Mouse (Mus musculus) embryonic facial prominence, embryonic 15.5 days (tissue): ENCODE data around the gene Tmem186. TPM values are rescaled to one million over a fixed set of nuclear protein-coding genes. Genes with fewer than 3 reads are reported as not detected.

Experiments
- ATAC-seq: fragments of 200-750 bp; cut with Nextera tagmentation; 2 replicates; pipeline ENCODE4 v1.8.0; 2017; ENCODE audit warnings: low read depth, moderate TSS enrichment; ENCODE audit not compliant: insufficient number of reproducible peaks, low FRiP score, low TSS enrichment
- H3K27ac ChIP-seq: fragments of 300-500 bp; sonication (generic); replicated peaks from 2 replicates; pipeline ENCODE4 v1.5.1; 2015; ENCODE audit warnings: mild to moderate bottlenecking, inconsistent platforms
- H3K27me3 ChIP-seq: fragments of 300-500 bp; sonication (generic); 2 replicates; pipeline ENCODE4 v1.6.1; 2015; ENCODE audit warnings: inconsistent platforms
- H3K36me3 ChIP-seq: fragments of 300-500 bp; sonication (generic); 2 replicates; pipeline ENCODE4 v1.6.1; 2015; ENCODE audit warnings: mild to moderate bottlenecking, inconsistent platforms
- H3K4me1 ChIP-seq: fragments of 300-500 bp; sonication (generic); 2 replicates; pipeline ENCODE4 v1.6.1; 2015; ENCODE audit warnings: inconsistent platforms
- H3K4me2 ChIP-seq: fragments of 300-500 bp; sonication (generic); replicated peaks from 2 replicates; pipeline ENCODE4 v1.6.1; 2015; ENCODE audit warnings: mild to moderate bottlenecking, inconsistent platforms
- H3K4me3 ChIP-seq: fragments of 300-500 bp; sonication (generic); replicated peaks from 2 replicates; pipeline ENCODE4 v1.5.1; 2015; ENCODE audit warnings: mild to moderate bottlenecking, inconsistent platforms
- H3K9ac ChIP-seq: fragments of 300-500 bp; sonication (generic); 2 replicates; pipeline ENCODE4 v1.6.1; 2015; ENCODE audit warnings: inconsistent platforms
- H3K9me3 ChIP-seq: fragments of 300-500 bp; sonication (generic); replicated peaks from 2 replicates; pipeline ENCODE4 v1.6.1; 2016; ENCODE audit warnings: inconsistent platforms
- WGBS: fragments of 180-500 bp; shearing (Covaris S2); methylation state at CpG from one replicate; pipeline ENCODE4 v1.1.7; 2015; 5-methylcytosine and 5-hydroxymethylcytosine counted together
- polyA plus RNA-seq: library from polyadenylated mRNA; unstranded; fragments of >200 nt; fragmentation: Nextera tagmentation; extraction: Ambion mirVana; gene quantifications from 2 replicates; pipeline ENCODE4 v1.2.1, GENCODE M21; 2015

Tmem186 gene
- 19.3 and 19.5 TPM in 2 replicates for polyA plus RNA-seq

GRCm38 (mm10) chr16:8637217-8638051, at the start of gene Tmem186, which contains the start of gene Pmm2:
TSS of gene Tmem186 (minus strand) at chr16:8637712.
TSS of gene Pmm2 (plus strand) at chr16:8637674.
- Histone ChIP-seq H3K36me3 (peaks cover 18% of the 10 kb centered on the region), H3K27me3 (no peaks in the 10 kb centered on the region), H3K4me1 (peaks cover 22% of the 10 kb centered on the region), H3K4me2 (peak within 1 kb of the TSS; percentile 86), H3K9ac (peak within 1 kb of the TSS; percentile 89), H3K4me3 (peak within 1 kb of the TSS; percentile 62), H3K27ac (peak within 1 kb of the TSS; percentile 84), H3K9me3 (no peaks in the 10 kb centered on the region)
- peak; percentile 94 for ATAC-seq
- under 1% methylated on average over 59 of the region's 59 CpGs for WGBS

- H3K9me3 ChIP-seq: no peaks in the 10 kb centered on the region
- no peak overlapping the region for H3K27ac ChIP-seq
- H3K4me1 ChIP-seq: no peaks in the 10 kb centered on the region
- no peak for ATAC-seq
- peaks cover 48% of the 10 kb centered on the region for H3K36me3 ChIP-seq
- H3K9ac ChIP-seq: no peak overlapping the region
- no peaks in the 10 kb centered on the region for H3K27me3 ChIP-seq
- no peak overlapping the region for H3K4me3 ChIP-seq
- H3K4me2 ChIP-seq: no peak overlapping the region
- WGBS: 70% methylated on average over 11 of the region's 11 CpGs
These were observed 49.5 kb upstream of the Tmem186 start for GRCm38 (mm10) chr16:8686871-8687535.

- H3K36me3 ChIP-seq: peaks cover 40% of the 10 kb centered on the region
- WGBS: 53% methylated on average over 7 of the region's 7 CpGs
These were observed 48.8 kb upstream of the Tmem186 start for GRCm38 (mm10) chr16:8686121-8686870.

GRCm38 (mm10) chr16:8685087-8685486, 47.6 kb upstream of the Tmem186 start:
- Histone ChIP-seq H3K4me3 (no peak overlapping the region), H3K4me1 (no peaks in the 10 kb centered on the region), H3K36me3 (peaks cover 30% of the 10 kb centered on the region), H3K27me3 (no peaks in the 10 kb centered on the region), H3K9me3 (no peaks in the 10 kb centered on the region), H3K9ac (no peak overlapping the region), H3K27ac (no peak overlapping the region), H3K4me2 (no peak overlapping the region)
- ATAC-seq: no peak
- 41% methylated on average over 4 of the region's 4 CpGs for WGBS

More at GRCm38 (mm10) chr16:8686121-8686870, 48.8 kb upstream of the Tmem186 start:
- H3K4me3 ChIP-seq: no peak overlapping the region
- H3K4me1 ChIP-seq: no peaks in the 10 kb centered on the region
- H3K9me3 ChIP-seq: no peaks in the 10 kb centered on the region
- no peak overlapping the region for H3K4me2 ChIP-seq
- H3K27me3 ChIP-seq: no peaks in the 10 kb centered on the region
- no peak overlapping the region for H3K9ac ChIP-seq
- no peak overlapping the region for H3K27ac ChIP-seq
- no peak for ATAC-seq

- Histone ChIP-seq H3K27me3 (no peaks in the 10 kb centered on the region), H3K36me3 (no peaks in the 10 kb centered on the region), H3K27ac (no peak within 1 kb of the TSS), H3K4me2 (no peak within 1 kb of the TSS), H3K4me3 (no peak within 1 kb of the TSS), H3K9ac (no peak within 1 kb of the TSS), H3K9me3 (no peaks in the 10 kb centered on the region), H3K4me1 (no peaks in the 10 kb centered on the region)
- WGBS: 82% methylated on average over 5 of the region's 5 CpGs
- no peak for ATAC-seq
These were observed 43.0 kb upstream of the Tmem186 start, which contains the start of gene Gm5767 for GRCm38 (mm10) chr16:8680470-8680869. TSS of gene Gm5767 (plus strand) at chr16:8680770.

- no peak for ATAC-seq
- no peak overlapping the region for H3K4me3 ChIP-seq
- no peak overlapping the region for H3K27ac ChIP-seq
- H3K9ac ChIP-seq: no peak overlapping the region
- no peak overlapping the region for H3K4me2 ChIP-seq
- H3K36me3 ChIP-seq: no peaks in the 10 kb centered on the region
- H3K27me3 ChIP-seq: no peaks in the 10 kb centered on the region
- H3K9me3 ChIP-seq: no peaks in the 10 kb centered on the region
- WGBS: 51% methylated on average over 3 of the region's 3 CpGs
- H3K4me1 ChIP-seq: no peaks in the 10 kb centered on the region
These were observed 42.3 kb upstream of the Tmem186 start for GRCm38 (mm10) chr16:8679780-8680179.

GRCm38 (mm10) chr16:8678676-8679075, 41.2 kb upstream of the Tmem186 start:
- Histone ChIP-seq H3K4me1 (no peaks in the 10 kb centered on the region), H3K27ac (no peak overlapping the region), H3K4me2 (no peak overlapping the region), H3K9me3 (no peaks in the 10 kb centered on the region), H3K27me3 (0 out of 2 replicates have a peak, but pooled peaks cover 3% of the 10 kb centered on the region), H3K9ac (no peak overlapping the region), H3K36me3 (no peaks in the 10 kb centered on the region), H3K4me3 (no peak overlapping the region)
- WGBS: 74% methylated on average over 4 of the region's 4 CpGs
- ATAC-seq: no peak

- H3K27ac ChIP-seq: no peak overlapping the region
- ATAC-seq: no peak
- H3K4me2 ChIP-seq: no peak overlapping the region
- H3K9me3 ChIP-seq: no peaks in the 10 kb centered on the region
- H3K4me3 ChIP-seq: no peak overlapping the region
- no peak overlapping the region for H3K9ac ChIP-seq
- 0 out of 2 replicates have a peak, but pooled peaks cover 3% of the 10 kb centered on the region for H3K27me3 ChIP-seq
- no peaks in the 10 kb centered on the region for H3K36me3 ChIP-seq
- H3K4me1 ChIP-seq: no peaks in the 10 kb centered on the region
- 45% methylated on average over 5 of the region's 5 CpGs for WGBS
These were observed 40.5 kb upstream of the Tmem186 start for GRCm38 (mm10) chr16:8678035-8678434.

- no peak overlapping the region for H3K27ac ChIP-seq
- H3K4me1 ChIP-seq: no peaks in the 10 kb centered on the region
- no peaks in the 10 kb centered on the region for H3K9me3 ChIP-seq
- no peak overlapping the region for H3K4me2 ChIP-seq
- no peak overlapping the region for H3K4me3 ChIP-seq
- H3K36me3 ChIP-seq: no peaks in the 10 kb centered on the region
- H3K9ac ChIP-seq: no peak overlapping the region
- 0 out of 2 replicates have a peak, but pooled peaks cover 3% of the 10 kb centered on the region for H3K27me3 ChIP-seq
- 53% methylated on average over 4 of the region's 4 CpGs for WGBS
- ATAC-seq: no peak
These were observed 39.3 kb upstream of the Tmem186 start for GRCm38 (mm10) chr16:8676800-8677199.

GRCm38 (mm10) chr16:8676228-8676627, 38.7 kb upstream of the Tmem186 start:
- peaks cover 3% of the 10 kb centered on the region; the same call in 1 of the 2 replicates for H3K4me1 ChIP-seq
- no peak overlapping the region for H3K27ac ChIP-seq
- no peak overlapping the region for H3K9ac ChIP-seq
- no peaks in the 10 kb centered on the region for H3K36me3 ChIP-seq
- no peak for ATAC-seq
- H3K4me2 ChIP-seq: no peak overlapping the region
- no peaks in the 10 kb centered on the region for H3K9me3 ChIP-seq
- WGBS: 73% methylated on average over 2 of the region's 2 CpGs
- H3K4me3 ChIP-seq: no peak overlapping the region
- 0 out of 2 replicates have a peak, but pooled peaks cover 3% of the 10 kb centered on the region for H3K27me3 ChIP-seq

- peaks cover 10% of the 10 kb centered on the region for H3K4me1 ChIP-seq
- no peak overlapping the region for H3K9ac ChIP-seq
- no peaks in the 10 kb centered on the region for H3K36me3 ChIP-seq
- no peak overlapping the region for H3K27ac ChIP-seq
- H3K9me3 ChIP-seq: no peaks in the 10 kb centered on the region
- no peak overlapping the region for H3K4me3 ChIP-seq
- no peak overlapping the region for H3K4me2 ChIP-seq
- no peak for ATAC-seq
- WGBS: 77% methylated on average over 8 of the region's 8 CpGs
- H3K27me3 ChIP-seq: 0 out of 2 replicates have a peak, but pooled peaks cover 3% of the 10 kb centered on the region
These were observed 38.0 kb upstream of the Tmem186 start for GRCm38 (mm10) chr16:8675559-8675958.
